Mouse (Mus musculus): ENCODE results near the gene Ctss.

Ctss gene

DNA sequence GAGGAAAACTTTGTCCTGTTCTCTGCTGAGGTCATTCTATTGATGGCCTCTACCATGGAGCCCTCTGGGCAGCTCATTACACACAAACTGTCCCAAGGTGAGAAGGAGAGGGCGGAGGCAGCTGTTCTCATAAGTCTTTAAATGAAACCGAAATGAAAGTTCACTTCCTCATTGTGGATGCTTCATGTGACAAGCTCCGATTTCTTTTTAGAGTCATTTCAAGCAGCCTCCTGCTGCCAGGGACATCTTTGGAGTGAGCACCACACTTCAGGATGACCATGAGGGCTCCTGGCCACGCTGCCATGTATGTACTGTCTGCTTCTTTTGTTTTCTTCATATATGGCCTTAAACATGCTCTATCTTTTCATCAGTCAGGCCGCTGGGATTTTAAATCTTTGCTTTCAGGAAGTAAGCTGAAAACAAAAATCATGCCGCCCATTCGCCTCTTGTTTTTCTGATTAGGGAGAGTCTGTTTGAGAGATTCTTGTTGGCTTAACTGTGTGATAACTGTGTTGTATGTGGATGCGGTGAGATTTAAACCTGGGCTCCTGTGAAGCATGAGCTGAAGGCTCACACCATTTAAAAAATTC, at the start of gene Ctss:
Gene Ctss (plus strand): TSS at position 165 of the 590 bp plus-strand sequence.
- no peak for DNase-seq

DNA sequence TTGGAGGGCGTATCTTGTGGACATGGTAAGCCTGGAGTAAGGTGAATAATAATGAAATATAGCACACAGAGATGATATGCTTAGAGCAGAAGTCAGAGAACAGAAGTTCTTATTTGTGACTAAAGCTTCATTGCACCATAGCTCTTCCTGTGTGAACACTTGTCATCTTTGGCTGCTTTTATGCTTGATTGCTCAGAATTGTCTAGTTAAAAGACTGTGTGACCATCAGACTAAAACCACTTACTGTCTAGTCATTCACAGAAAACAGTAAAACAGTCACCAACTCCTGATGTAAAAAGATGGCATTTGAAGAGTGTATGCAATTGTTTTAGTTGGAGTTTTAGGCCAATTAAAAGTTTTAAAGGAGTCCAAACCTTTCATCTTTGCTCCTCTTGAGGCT, 47.6 kb upstream of the Ctss start:
- no peak for DNase-seq

DNA sequence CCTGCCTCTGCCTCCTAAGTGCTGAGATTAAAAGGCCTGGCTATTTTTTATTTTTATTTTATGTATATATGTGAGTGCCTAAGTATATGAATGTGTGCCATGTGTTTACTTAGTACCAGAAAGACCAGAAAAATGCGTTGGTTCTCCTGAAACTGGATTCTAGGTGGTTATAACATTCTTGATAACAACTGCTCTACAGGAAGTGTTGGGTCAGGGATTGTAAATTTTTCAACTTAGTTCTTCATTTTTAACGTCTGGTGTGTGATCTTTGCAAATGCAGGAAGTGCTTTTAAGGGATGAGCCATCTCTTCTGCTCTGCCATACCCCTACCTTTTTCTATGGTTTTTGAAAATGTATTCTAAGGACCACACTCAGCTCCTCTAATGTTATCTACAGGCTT, 40.2 kb upstream of the Ctss start:
- DNase-seq = no peak

DNA sequence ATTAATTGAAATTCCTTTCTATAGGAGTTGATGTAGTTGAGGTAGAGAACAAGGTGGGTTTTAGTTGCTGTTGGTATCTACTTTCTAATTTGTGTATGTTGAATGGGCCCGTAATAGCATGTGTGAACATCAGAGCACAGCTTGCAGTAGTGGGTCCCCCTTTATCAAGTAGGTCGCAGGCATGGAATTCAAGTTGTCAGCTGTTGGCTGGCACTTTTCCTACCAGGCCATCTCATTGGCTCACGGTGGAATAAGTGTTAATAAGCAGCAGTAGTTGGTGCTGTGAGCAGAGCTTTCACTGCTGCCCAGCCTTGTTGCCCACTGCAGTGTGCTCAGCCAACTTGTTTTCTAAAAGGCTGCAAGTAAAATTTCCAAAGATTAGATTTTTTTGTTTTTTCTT, 37.9 kb upstream of the Ctss start:
- no peak for DNase-seq

DNA sequence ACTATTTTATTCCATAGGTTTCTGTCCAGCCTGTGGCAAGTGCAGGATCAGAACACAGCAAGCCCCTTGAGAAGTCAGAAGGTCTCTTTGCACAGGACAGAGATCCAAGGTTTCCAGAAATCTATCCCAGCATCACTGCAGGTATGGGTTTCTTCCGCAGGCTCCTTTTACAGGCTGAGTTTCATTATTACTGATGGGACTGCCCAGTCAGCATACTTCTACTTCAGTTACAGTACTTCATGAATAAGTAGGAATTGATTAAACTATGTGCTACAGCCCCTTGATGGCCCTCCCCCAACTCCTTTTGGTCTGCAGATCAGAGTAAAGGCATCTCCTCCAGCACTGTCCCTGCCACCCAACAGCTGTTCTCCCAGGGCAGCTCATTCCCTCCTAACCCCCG, 36.3 kb upstream of the Ctss start:
- DNase-seq = no peak

DNA sequence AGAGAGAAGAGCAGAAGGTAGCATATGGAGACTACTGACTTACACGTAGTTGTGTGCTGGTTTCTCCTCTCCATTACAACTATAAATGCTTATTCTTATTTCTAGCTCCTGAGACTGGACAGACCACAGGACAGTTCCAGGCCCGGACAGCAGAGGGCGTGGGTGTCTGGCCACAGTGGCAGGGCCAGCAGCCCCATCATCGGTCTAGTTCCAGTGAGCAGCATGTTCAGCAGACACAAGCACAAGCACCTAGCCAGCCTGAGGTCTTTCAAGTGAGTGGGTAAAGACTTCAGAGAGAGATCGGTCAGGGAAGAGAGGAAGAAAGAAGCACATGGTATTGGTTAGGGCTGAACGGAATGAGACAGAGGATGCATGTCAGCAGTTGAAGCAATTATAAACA, 32.2 kb upstream of the Ctss start:
- DNase-seq = peak; percentile 73 to 76

DNA sequence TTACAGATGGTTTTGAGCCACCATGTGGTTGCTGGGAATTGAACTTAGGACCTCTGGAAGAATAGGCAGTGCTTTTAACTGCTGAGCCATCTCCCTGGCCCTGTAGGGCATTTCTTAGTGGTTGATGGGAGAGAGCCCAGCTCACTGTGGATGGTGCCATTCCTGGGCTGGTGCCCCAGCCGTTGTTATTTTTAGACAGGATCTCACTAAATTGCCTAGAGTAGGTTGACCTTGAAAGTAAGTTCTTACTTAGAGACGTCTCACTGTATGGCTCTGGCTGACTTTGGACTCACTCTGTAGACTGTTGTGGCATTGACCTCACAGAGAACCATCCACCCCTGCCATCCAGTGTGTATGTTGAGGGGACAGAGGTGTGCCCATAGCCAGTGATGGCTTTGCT, 28.4 kb upstream of the Ctss start:
- no peak for DNase-seq

DNA sequence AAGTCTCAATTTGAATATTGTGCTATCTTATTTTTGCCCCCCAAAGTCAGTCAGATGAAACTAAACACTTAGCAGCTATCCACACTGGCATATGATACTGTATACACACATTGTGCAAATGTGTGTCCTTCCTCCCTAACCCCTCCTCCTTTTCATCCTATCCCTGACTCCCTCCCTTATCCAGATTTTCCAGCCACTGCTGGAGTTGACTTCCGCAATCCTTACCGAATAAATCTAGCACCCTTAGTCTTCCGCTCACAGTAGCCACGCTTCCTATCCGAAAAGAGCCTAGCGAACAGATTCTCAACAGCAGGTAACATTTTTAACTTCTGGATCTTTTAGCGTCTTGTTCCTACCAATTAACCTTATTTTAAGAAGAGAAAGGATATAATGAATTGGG, 27.6 kb upstream of the Ctss start, which contains the start of gene Ctsk:
Gene Ctsk (plus strand): TSS at position 233 of the 400 bp plus-strand sequence.
- no peak for DNase-seq

DNA sequence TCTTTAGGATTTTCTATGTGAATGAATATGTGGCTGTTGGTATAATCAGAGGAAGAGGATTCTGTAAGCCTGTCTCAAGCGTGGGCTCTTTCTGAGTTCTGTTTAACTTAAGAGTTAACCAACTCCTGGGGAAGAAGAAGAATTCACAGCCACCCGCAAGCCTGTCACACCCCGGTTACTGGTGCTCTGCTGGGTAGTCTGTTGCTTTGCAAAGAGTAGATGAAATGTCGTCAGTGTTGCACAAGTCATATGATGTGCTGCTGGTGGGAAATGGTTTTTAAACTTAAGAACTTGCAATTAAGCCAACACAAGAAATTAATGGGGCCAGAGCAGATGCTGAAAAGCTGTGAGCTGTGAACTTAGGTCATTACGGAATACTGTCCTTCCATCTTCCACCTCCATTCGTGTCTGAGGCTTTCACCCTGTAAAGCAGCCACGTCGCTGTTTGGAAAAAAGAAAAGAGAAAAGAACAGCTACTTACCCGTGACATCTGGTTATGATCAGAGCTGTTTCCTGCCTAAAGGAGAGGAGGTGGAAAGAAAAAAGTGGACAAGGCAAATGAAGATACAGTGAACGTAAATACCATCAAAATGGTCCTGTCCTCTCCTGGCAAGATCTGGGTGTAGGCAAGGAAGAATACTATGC, 27.0 kb upstream of the Ctss start:
- no peak for DNase-seq

DNA sequence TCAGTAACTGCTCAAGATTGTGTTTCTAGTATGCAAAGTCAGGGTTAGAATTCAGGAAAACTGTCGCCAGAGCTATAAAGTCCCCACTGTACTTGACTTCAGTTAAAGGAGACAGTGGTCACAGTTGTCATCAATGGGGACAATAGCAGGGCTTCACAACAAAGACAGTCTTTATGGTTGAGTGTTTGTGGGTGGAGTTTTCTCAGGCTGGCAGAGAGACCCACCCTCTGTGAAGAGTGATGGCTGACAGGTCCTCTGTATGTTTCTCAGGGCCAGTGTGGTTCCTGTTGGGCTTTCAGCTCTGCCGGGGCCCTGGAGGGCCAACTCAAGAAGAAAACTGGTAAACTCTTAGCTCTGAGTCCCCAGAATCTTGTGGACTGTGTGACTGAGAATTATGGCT, 24.3 kb upstream of the Ctss start:
- DNase-seq = no peak

DNA sequence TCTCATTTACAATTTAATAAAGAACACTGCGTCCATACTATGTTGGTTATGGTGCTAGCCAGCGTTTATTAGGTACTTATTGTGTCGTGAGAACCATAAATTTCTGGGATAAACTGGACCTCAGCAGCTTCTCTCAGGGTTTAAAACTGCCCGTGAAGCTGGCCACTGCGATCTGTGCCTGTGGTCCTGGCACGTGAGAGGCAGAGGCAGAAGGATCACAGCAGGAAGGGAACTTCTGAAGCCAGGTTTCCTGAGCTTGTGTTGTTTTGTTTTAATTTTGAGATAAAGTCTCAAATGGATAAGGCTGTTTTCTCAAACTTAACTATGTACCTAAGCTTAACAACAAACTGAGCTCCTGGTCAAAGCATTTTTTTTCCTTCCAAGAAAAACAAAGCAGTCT, 17.2 kb upstream of the Ctss start:
- no peak for DNase-seq

DNA sequence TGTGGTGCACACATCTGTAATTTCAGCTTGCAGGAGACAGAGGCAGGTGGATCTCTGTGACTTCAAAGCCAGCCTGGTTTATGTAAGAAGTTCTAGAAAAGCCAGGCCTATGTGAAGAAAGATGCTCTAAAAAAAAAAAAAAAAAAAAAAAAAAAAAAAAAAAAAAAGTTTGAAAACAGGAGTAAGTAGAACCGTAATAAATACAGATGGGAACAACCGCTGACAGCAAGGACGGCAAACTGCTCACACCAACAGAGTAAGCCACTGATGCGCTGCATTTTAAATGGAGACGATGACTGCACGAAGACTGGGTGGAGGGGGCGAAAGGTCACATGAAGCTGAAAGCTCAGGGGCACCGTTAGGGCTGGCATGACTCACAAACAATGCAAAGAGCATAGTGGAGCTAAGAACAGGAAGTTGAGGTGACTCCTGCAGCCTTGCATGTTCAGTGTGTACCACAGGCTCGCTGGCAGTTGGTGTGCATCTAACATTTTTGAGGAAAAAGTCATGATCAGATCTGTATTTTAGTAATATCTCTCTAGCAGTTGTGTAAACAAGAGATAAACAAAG, 14.9 kb upstream of the Ctss start:
- DNase-seq = no peak

DNA sequence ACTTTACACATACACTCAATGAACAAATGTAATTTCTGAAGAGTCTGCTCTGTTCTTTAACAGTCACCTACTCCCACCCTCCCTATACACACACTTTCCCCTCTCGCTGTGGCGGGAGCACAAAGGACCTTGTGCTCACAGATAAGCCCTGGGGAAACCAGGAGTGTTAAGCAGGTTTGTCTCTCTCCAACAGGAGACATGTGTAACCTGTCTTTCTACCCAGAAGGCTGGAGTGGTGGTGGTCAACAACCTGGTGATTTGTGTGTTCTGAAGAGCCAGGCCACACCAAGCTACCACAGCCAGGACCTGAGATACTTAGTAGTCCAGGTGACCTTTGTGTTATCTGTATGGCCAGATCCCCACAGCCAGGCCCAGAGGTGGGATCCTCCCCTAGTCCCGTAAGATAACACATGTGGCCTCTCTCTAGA, 10.0 kb upstream of the Ctss start:
- DNase-seq = no peak

DNA sequence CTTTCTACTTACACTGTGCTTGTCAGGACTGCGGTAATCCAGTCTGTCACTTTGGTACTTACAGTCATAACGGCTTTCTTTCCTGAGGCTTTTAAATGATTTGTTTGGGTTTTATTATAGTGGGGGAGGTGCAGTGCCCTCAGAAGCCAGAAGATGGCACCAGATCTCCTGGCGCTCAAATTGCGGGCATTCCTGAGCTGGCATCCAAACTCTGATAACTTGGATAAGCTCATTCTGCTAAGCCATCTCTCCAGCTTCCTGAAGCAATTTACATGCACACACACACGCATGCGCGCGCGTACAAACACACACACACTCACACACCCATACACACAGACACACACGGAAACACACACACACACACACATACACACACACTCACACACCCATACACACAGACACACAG, 9.1 kb upstream of the Ctss start:
- DNase-seq = peak; percentile 80

DNA sequence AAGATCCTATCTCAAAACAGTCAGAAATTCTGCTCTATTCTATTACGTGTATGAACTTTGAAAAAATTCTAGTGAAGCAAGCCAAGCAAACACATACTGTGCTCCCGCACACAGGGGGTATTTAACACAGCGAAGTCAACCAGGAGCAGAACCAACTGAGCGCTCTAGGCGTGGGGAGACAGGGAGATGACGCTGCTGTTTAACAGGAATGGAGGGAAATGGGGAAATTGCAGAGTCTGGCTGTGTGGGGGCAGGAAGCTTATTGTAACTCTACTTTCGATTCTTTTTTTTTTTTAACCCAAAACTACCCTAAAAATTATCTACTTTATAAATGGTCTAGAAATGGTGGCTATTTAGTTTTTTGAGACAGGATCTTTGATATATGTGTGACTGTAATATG, 7.7 kb upstream of the Ctss start:
- DNase-seq = no peak

DNA sequence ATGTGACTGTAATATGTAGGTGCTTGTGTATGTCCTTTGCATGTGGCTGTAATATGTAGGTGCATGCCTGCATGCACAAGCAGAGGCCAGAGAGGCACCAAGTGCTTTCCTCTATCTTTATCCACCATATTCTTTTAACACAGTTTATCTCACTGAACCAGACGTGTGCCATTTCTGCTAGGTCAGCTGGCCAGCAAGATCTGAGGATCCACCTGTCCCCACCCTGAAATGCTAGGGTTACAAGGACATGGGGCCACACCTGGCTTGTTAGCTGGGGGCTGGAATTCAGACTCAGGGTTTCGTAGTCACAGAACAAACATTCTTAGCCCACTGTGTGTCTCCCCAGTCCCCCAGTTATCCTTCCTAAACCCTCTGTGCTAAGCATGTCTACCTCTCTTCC, 7.3 kb upstream of the Ctss start:
- no peak for DNase-seq

DNA sequence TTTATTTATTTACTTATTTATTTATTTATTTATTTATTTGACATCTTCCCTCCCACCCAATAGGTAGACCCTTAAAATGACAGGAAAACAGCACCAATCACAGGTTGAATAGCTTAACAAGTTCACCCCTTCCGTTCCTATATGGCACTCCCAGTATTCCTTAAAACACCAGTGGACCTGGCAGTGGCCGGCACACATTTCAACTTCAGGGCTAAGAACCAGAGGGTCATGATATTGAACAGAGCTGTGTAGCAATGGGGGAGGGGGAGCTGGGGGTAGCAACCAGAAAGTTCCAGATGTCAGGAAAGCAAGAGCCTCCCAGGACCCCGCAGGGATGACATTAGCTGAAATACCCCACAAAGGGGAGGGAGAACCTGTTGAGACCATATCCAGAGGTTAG, 6.5 kb upstream of the Ctss start:
- DNase-seq = no peak

DNA sequence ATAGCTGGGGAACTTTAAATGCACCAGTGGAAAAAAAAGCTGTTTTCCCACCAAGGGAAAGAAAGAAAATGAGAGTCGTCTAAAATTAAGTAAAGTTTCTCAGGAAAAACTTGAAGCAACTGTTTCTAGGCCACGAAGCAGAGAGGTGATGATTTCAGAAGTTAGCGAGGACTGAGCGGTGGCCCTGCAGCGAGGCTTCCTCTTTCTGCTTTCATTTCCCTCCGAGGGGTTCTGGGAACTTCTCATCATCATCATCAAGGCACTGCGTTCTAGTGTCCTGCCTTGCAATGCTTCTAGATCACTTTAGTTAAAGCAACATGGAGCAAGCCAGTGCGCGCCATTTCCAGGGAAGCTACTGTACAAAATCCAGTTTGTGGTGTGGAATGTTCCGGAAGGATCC, 5.4 kb upstream of the Ctss start:
- DNase-seq = no peak

DNA sequence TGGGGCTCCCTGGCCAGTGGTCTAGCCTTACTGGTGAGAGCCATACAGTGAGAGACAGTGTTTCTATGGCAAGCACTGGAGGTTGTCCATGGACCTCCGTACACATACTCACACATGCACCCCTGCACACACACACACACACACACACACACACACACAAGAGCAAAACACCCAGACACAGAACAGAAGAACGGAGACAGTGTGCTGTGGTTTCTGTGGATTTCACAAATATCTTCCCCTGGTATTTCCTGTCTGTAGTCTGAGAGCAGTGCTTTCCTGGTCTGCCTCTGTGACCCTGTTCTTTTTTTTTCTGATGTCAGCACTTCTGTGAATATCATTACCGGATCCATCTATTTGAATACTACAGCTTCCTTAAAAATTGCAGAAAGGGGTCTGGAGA, 2.9 kb upstream of the Ctss start:
- peak in 1 of 2 experiments; percentile 8 for DNase-seq

DNA sequence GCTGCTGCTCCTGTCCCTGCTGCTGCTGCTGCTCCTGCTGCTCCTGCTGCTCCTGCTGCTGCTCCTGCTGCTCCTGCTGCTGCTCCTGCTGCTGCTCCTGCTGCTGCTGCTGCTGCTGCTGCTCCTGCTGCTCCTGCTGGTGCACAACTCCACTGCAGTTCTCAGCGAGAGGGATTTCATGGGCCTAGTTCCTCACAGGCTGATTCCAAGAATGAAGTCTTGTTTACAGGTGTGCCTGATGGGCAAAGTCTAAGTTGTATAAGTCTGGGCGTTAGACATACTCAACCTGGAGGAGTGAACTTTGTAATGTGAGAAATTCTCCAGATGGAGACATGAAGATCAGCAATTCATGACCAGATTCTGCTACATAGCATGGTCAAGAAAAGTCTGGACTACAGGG, 1.9 kb upstream of the Ctss start:
- DNase-seq = no peak

DNA sequence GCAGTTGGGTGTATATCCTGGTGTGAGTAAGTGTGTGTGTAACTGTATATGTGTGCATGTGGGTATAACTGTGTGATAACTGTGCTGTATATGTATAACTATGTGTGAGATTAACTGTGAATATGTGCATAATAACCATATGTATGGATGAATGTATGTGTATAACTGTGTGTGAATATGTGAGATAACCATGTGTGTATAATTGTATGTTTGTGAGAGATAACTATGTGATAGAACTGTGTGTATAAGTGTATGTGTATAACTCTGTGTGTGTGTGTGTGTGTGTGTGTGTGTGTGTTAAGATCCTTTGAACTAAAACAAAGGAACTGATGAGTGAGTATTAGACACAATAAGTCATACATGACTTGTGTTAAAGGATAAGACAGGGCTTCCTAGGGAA, 475 bp upstream of the Ctss start:
- no peak for DNase-seq

DNA sequence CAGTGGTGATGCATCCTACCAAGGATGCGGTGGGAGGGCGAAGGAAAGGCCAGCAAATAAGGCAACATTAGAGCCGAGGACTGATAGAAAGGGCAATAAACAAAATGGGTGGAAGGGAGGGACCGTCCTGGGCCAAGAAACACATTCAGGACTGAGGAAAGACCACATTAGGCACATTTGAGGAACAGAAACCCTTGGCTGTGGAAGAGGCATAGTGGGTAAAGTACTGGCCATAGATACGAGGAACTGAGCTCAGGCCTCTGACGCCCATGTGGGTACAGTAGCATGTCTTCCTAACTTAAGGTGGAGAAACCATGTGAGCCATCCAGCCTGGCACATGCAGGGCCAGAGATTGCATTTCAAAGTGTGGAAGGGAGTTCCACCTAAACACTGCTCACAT, 3.2 kb downstream of the Ctss start:
- DNase-seq = no peak

DNA sequence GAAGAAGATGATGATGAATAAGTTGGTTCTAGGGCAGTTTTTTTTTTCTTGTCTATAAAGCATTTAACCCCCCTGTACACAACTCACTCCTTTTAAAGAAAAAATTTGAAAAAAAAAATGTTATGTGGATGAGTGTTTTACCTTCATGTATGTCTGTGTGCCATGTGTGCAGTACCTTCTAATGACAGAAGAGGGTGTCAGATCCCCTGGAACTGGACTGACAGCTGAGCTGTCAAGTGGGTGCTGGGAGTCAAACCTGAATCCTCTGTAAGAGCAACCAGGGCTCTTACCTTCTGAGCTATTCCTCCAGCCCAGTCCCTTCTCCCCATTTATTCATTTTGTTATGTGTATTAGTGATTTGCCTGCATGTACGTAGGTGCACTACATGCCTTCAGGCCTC, 4.4 kb downstream of the Ctss start:
- no peak for DNase-seq

DNA sequence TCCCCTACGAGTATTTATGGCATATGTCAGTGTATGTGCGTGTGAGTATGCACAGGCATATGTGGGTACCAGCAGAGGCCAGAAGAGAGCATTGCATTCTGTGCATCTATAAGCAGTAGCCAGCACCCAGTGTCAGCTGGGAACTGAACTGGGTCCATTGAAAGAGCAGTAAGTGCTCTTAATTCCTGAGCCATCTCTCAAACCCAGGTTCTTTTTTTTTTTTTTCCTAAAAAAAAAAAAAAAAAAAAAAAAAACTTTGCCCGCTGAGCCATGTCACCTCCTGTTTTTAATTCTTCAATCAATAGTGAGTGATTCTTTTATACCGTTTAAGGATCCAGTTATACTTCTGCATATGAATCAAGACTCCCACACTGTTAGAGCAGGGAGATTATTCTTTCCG, 6.8 kb downstream of the Ctss start:
- DNase-seq = no peak

DNA sequence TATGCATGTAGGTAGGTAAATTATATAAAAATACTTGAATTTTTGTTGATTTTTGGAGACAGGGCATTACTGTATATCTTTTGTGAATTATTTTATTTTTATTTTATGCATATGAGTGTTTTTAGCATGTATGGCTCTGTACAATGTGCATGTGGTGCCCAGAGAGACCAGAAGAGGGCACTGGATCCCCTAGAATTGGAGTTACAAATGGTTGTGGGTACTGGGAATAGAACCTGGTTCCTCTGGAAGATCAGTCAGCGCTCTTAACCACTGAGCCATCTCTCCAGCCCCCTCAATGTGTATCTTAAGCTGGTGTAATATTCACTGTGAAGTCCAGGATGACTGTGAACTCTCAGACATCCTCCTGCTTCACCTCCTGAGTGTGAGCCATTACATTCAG, 8.3 kb downstream of the Ctss start:
- DNase-seq = no peak
